Mouse (Mus musculus): ENCODE results near the gene Cnpy2.

DNA sequence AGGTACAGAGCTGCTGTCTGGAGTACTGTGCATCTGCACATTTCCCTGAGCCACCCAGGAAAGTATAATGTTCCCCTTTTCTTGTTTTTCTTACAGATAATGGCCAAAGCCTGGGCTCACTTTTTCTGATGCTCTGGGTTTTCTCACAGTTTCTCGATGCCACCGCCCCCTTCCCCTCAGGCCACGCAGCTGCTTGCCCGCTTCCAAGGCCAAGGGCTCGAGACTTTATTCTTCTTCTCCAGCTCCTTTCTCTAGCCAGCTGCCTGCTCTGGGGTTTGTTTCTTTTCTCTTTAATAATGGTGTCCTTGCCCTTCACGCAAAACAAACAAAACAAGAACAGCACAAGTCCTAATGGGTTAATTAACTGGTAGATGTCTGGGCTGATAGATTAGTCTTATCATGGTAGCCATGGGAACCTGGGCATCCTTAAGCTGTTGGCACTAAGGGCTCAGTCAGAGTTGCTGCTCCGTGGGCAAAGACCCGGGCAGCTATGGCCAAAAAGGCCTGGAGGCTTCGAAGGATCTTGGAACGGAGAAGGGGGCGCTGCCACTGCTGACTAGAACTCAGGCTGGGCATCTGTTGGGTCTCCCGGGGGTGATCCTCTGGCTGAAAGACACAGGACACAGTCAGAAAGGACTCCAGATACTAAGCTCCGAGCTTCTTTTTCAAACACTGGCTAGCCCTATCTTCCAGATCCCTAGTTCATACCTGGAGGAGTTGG is 25.7 kb upstream of the Cnpy2 start:
- TF ChIP-seq MAFK (IDR thresholded peaks at IDR 0.05; ENCODE audit: insufficient read depth, low read depth, low read length) (no peak), CHD2 (IDR thresholded peaks at IDR 0.05; ENCODE audit: low read depth, low read length) (no peak), ZNF384 (IDR thresholded peaks at IDR 0.05; ENCODE audit: low read depth, low read length) (no peak)

All from ES-E14 (cell line).